Mouse (Mus musculus) bone marrow macrophage, adult 2 months (primary cell): ENCODE data around the gene Zswim4.

Experiments used
- CTCF ChIP-seq: IDR thresholded peaks from 2 replicates; pipeline ENCODE4 v1.5.1; 2012; ENCODE audit warnings: low read depth, mild to moderate bottlenecking, low read length, moderate library complexity
- POLR2A ChIP-seq: IDR thresholded peaks from 2 replicates; pipeline ENCODE4 v1.6.1; 2012; ENCODE audit warnings: mild to moderate bottlenecking, low read depth, low read length, borderline replicate concordance

- TF ChIP-seq POLR2A: no peak
- no peak for TF ChIP-seq CTCF
These were observed 38.0 kb downstream of the Zswim4 start for GRCm38 (mm10) chr8:84198871-84199270.
